Mouse (Mus musculus) heart, postnatal 0 days (tissue): ENCODE measurements around the gene Ptprn2.

Experiments used
- CTCF ChIP-seq: IDR thresholded peaks from 2 replicates; pipeline ENCODE4 v1.5.1; 2016; ENCODE audit warnings: antibody characterized with exemption, control low read depth, low read depth
- EP300 ChIP-seq: IDR thresholded peaks from 2 replicates; pipeline ENCODE4 v1.6.1; 2016; ENCODE audit warnings: antibody characterized with exemption, low read depth

GRCm38 (mm10) chr12:116436125-116436524, 49.4 kb upstream of the Ptprn2 start:
- TF ChIP-seq CTCF (no peak), EP300 (no peak)
